Mouse (Mus musculus) lung, postnatal 0 days (tissue): ENCODE data around the gene Atp2a1. TPM values are rescaled to one million over a fixed set of nuclear protein-coding genes. Genes with fewer than 3 reads are reported as not detected.
A peak's percentile ranks its signal among the peaks of the same experiment; 100 is the strongest.

ENCODE experiments used
- ATAC-seq: fragments of 200-750 bp; cut with Nextera tagmentation; 2 replicates; pipeline ENCODE4 v1.8.0; 2017; ENCODE audit warnings: moderate library complexity
- DNase-seq: peaks from one replicate; pipeline ENCODE4 v3.0.0-alpha.2; 2016; ENCODE audit warnings: low spot score
- H3K27ac ChIP-seq: fragments of 300-500 bp; sonication (generic); 2 replicates; pipeline ENCODE4 v1.5.1; 2014; ENCODE audit warnings: antibody characterized with exemption, mild to moderate bottlenecking, low read length, mixed read lengths
- H3K27me3 ChIP-seq: fragments of 300-500 bp; sonication (generic); replicated peaks from 2 replicates; pipeline ENCODE4 v1.6.1; 2014; ENCODE audit warnings: low read length, mixed read lengths; ENCODE audit not compliant: insufficient read depth
- H3K36me3 ChIP-seq: fragments of 300-500 bp; sonication (generic); 2 replicates; pipeline ENCODE4 v1.6.1; 2014; ENCODE audit warnings: low read length, mixed read lengths; ENCODE audit not compliant: insufficient read depth
- H3K4me1 ChIP-seq: fragments of 300-500 bp; sonication (generic); 2 replicates; pipeline ENCODE4 v1.6.1; 2014; ENCODE audit warnings: antibody characterized with exemption, low read depth, low read length, mixed read lengths; ENCODE audit not compliant: insufficient read depth
- H3K4me2 ChIP-seq: fragments of 300-500 bp; sonication (generic); replicated peaks from 2 replicates; pipeline ENCODE4 v1.6.1; 2014; ENCODE audit warnings: low read depth, mild to moderate bottlenecking, low read length, moderate library complexity, mixed read lengths
- H3K4me3 ChIP-seq: fragments of 300-500 bp; sonication (generic); 2 replicates; pipeline ENCODE4 v1.5.1; 2014; ENCODE audit warnings: low read depth, low read length
- H3K9ac ChIP-seq: fragments of 300-500 bp; sonication (generic); replicated peaks from 2 replicates; pipeline ENCODE4 v1.6.1; 2014; ENCODE audit warnings: low read depth, mild to moderate bottlenecking
- H3K9me3 ChIP-seq: fragments of 300-500 bp; sonication (generic); 2 replicates; pipeline ENCODE4 v1.6.1; 2016; ENCODE audit warnings: low read length, mixed read lengths
- CTCF ChIP-seq: IDR thresholded peaks from 2 replicates; pipeline ENCODE4 v1.5.1; 2016; ENCODE audit warnings: antibody characterized with exemption, mild to moderate bottlenecking
- EP300 ChIP-seq: IDR thresholded peaks from 2 replicates; pipeline ENCODE4 v1.6.1; 2016; ENCODE audit warnings: antibody characterized with exemption, mild to moderate bottlenecking, control low read depth
- WGBS: fragments of 180-500 bp; shearing (Covaris S2); extraction: QIAGEN DNeasy Blood & Tissue Kit; methylation state at CpG from one replicate; pipeline ENCODE4 v1.1.7; 2014; 5-methylcytosine and 5-hydroxymethylcytosine counted together
- polyA plus RNA-seq: library from polyadenylated mRNA; unstranded; fragments of >200 nt; fragmentation: Nextera tagmentation; extraction: Ambion mirVana; gene quantifications from 2 replicates; pipeline ENCODE4 v1.2.1, GENCODE M21; 2015

The Atp2a1 gene
- polyA plus RNA-seq, 1 experiment from 2014 or later = 0.14 TPM

- TF ChIP-seq EP300 = no peak
- Histone ChIP-seq H3K4me3 (no peak overlapping the region), H3K9me3 (no peaks in the 10 kb centered on the region), H3K27ac (no peak overlapping the region), H3K36me3 (peaks cover 8% of the 10 kb centered on the region), H3K9ac (no peak overlapping the region), H3K27me3 (no peaks in the 10 kb centered on the region), H3K4me2 (no peak overlapping the region), H3K4me1 (no peaks in the 10 kb centered on the region)
- ATAC-seq = peak; percentile 58
- peak; percentile 51 for DNase-seq
- WGBS = 29% methylated on average over 7 of the region's 7 CpGs
Measured at GRCm38 (mm10) chr7:126465246-126466030, 2.5 kb upstream of the Atp2a1 start.

GRCm38 (mm10) chr7:126464836-126465235 is 1.9 kb upstream of the Atp2a1 start:
- peaks cover 8% of the 10 kb centered on the region for H3K36me3 ChIP-seq
- no peaks in the 10 kb centered on the region for H3K9me3 ChIP-seq
- 31% methylated on average over 5 of the region's 5 CpGs for WGBS
- H3K9ac ChIP-seq = no peak overlapping the region
- H3K4me2 ChIP-seq = no peak overlapping the region
- no peaks in the 10 kb centered on the region for H3K27me3 ChIP-seq
- no peak overlapping the region for H3K4me3 ChIP-seq
- H3K4me1 ChIP-seq = no peaks in the 10 kb centered on the region
- no peak overlapping the region for H3K27ac ChIP-seq
- DNase-seq (no peak), ATAC-seq (no peak)
- TF ChIP-seq CTCF = no peak
- TF ChIP-seq EP300 = no peak

GRCm38 (mm10) chr7:126464121-126464520 is 1.2 kb upstream of the Atp2a1 start:
- DNase-seq = peak; percentile 19

GRCm38 (mm10) chr7:126463547-126463946 is 639 bp upstream of the Atp2a1 start:
- Histone ChIP-seq H3K9ac (no peak overlapping the region), H3K4me1 (no peaks in the 10 kb centered on the region), H3K9me3 (no peaks in the 10 kb centered on the region), H3K36me3 (peaks cover 5% of the 10 kb centered on the region), H3K27ac (no peak overlapping the region), H3K27me3 (no peaks in the 10 kb centered on the region), H3K4me3 (no peak overlapping the region), H3K4me2 (no peak overlapping the region)
- DNase-seq (no peak), ATAC-seq (no peak)
- whole genome bisulfite sequencing = 58% methylated on average over 4 of the region's 4 CpGs
- TF ChIP-seq EP300 (no peak), CTCF (no peak)

More at GRCm38 (mm10) chr7:126464121-126464520, 1.2 kb upstream of the Atp2a1 start:
- no peak overlapping the region for H3K4me2 ChIP-seq
- H3K4me3 ChIP-seq = no peak overlapping the region
- no peak overlapping the region; the same call in 1 of the 2 replicates for H3K9ac ChIP-seq
- ATAC-seq = no peak
- no peak overlapping the region for H3K27ac ChIP-seq
- TF ChIP-seq CTCF (no peak), EP300 (no peak)
- 58% methylated on average over 4 of the region's 4 CpGs for WGBS
- H3K36me3 ChIP-seq = peaks cover 8% of the 10 kb centered on the region
- H3K9me3 ChIP-seq = no peaks in the 10 kb centered on the region
- H3K4me1 ChIP-seq = no peaks in the 10 kb centered on the region
- no peaks in the 10 kb centered on the region for H3K27me3 ChIP-seq

GRCm38 (mm10) chr7:126461626-126462025 is 1.3 kb downstream of the Atp2a1 start:
- no peak overlapping the region for H3K9ac ChIP-seq
- no peaks in the 10 kb centered on the region; the same call in 1 of the 2 replicates for H3K36me3 ChIP-seq
- H3K4me3 ChIP-seq = no peak overlapping the region
- no peak overlapping the region for H3K27ac ChIP-seq
- TF ChIP-seq EP300 (no peak), CTCF (no peak)
- DNase-seq = no peak
- no peaks in the 10 kb centered on the region for H3K9me3 ChIP-seq
- no peak for ATAC-seq
- H3K4me2 ChIP-seq = no peak overlapping the region
- H3K4me1 ChIP-seq = no peaks in the 10 kb centered on the region
- H3K27me3 ChIP-seq = no peaks in the 10 kb centered on the region
- 61% methylated on average over 3 of the region's 3 CpGs for WGBS

GRCm38 (mm10) chr7:126460623-126461399 is 2.1 kb downstream of the Atp2a1 start:
- WGBS = 47% methylated on average over 10 of the region's 10 CpGs
- no peaks in the 10 kb centered on the region for H3K36me3 ChIP-seq

More at GRCm38 (mm10) chr7:126460623-126461399, 2.1 kb downstream of the Atp2a1 start:
- ATAC-seq = no peak
- no peak overlapping the region for H3K4me2 ChIP-seq
- H3K27ac ChIP-seq = no peak overlapping the region
- H3K4me3 ChIP-seq = no peak overlapping the region
- no peaks in the 10 kb centered on the region for H3K27me3 ChIP-seq
- H3K9me3 ChIP-seq = no peaks in the 10 kb centered on the region
- H3K9ac ChIP-seq = no peak overlapping the region
- no peak for DNase-seq
- no peaks in the 10 kb centered on the region for H3K4me1 ChIP-seq
- TF ChIP-seq EP300 = no peak
- no peak for TF ChIP-seq CTCF
